Mouse (Mus musculus) heart, embryonic 14.5 days (tissue): Measurements from ENCODE around the gene Alkbh7. TPM values are rescaled to one million over a fixed set of nuclear protein-coding genes. Genes with fewer than 3 reads are reported as not detected.

Source experiments
- ATAC-seq: fragments of 200-750 bp; cut with Nextera tagmentation; 2 replicates; pipeline ENCODE4 v1.8.0; 2017; ENCODE audit warnings: low read depth, moderate TSS enrichment; ENCODE audit not compliant: insufficient number of reproducible peaks, insufficient read depth, low FRiP score
- H3K27ac ChIP-seq, 2 experiments: fragments of 200-500 bp in 1 of 2; fragments of 300-500 bp in 1 of 2; sonication (generic) in 1 of 2; replicated peaks in 1 of 2; 2 replicates each; pipeline ENCODE4 v1.5.1; 2012 to 2014; ENCODE audit warnings: low read depth in 2 of 2, low read length in 2 of 2, control low read depth in 1 of 2, mild to moderate bottlenecking in 1 of 2, mixed read lengths in 1 of 2; ENCODE audit not compliant: control insufficient read depth in 1 of 2, insufficient read depth in 1 of 2
- H3K27me3 ChIP-seq: fragments of 300-500 bp; sonication (generic); 2 replicates; pipeline ENCODE4 v1.6.1; 2014; ENCODE audit warnings: mild to moderate bottlenecking, low read length, control low read depth; ENCODE audit not compliant: control insufficient read depth, insufficient read depth
- H3K36me3 ChIP-seq: fragments of 300-500 bp; sonication (generic); 2 replicates; pipeline ENCODE4 v1.6.1; 2014; ENCODE audit warnings: mild to moderate bottlenecking, control low read depth, low read length, mixed read lengths; ENCODE audit not compliant: control insufficient read depth, insufficient read depth
- H3K4me1 ChIP-seq, 2 experiments: fragments of 200-500 bp in 1 of 2; fragments of 300-500 bp in 1 of 2; sonication (generic) in 1 of 2; 2 replicates each; pipeline ENCODE4 v1.6.1; 2012 to 2014; ENCODE audit warnings: low read length in 2 of 2, control low read depth in 1 of 2, mixed read lengths in 1 of 2; ENCODE audit not compliant: control insufficient read depth in 2 of 2, insufficient read depth in 2 of 2
- H3K4me2 ChIP-seq: fragments of 300-500 bp; sonication (generic); 2 replicates; pipeline ENCODE4 v1.6.1; 2014; ENCODE audit warnings: mild to moderate bottlenecking, low read length
- H3K4me3 ChIP-seq, 2 experiments: fragments of 200-500 bp in 1 of 2; fragments of 300-500 bp in 1 of 2; sonication (generic) in 1 of 2; 2 replicates each; pipeline ENCODE4 v1.5.1; 2012 to 2014; ENCODE audit warnings: low read length in 2 of 2, mild to moderate bottlenecking in 2 of 2, control low read depth in 1 of 2, low read depth in 1 of 2, moderate library complexity in 1 of 2; ENCODE audit not compliant: control insufficient read depth in 1 of 2, insufficient read depth in 1 of 2
- H3K9ac ChIP-seq: fragments of 300-500 bp; sonication (generic); 2 replicates; pipeline ENCODE4 v1.6.1; 2014; ENCODE audit warnings: mild to moderate bottlenecking, low read length
- H3K9me3 ChIP-seq: fragments of 300-500 bp; sonication (generic); 2 replicates; pipeline ENCODE4 v1.6.1; 2016; ENCODE audit warnings: low read length, control low read depth; ENCODE audit not compliant: control insufficient read depth
- WGBS: fragments of 180-500 bp; shearing (Covaris S2); extraction: QIAGEN DNeasy Blood & Tissue Kit; methylation state at CpG from one replicate; pipeline ENCODE4 v1.1.7; 2014; 5-methylcytosine and 5-hydroxymethylcytosine counted together
- polyA plus RNA-seq: library from polyadenylated mRNA; unstranded; fragments of >200 nt; fragmentation: Nextera tagmentation; extraction: Ambion mirVana; gene quantifications from 2 replicates; pipeline ENCODE4 v1.2.1, GENCODE M21; 2014

The Alkbh7 gene
- polyA plus RNA-seq, 1 experiment from 2014 or later, result 54.9 TPM

DNA sequence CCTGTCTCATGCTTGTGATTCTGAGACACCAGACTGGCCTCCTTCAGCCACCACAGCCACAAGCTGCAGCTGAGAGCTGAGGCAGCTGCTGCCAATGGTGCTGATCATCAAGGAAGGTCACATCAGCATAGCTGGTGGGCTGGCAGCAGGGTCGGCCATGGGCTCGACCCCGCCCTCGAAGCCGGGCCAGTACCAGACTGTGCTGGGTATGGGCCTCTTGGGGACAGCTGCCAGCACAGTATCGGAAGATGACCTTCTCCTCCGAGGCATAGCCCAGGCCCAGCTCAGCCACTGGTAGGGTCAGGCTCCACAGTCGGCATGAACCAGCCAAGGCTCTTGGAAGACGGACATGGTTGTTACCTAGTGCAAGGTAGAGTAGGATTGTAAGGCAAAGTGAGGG is 2.3 kb downstream of the Alkbh7 start:
- Histone ChIP-seq H3K27me3 (no peaks in the 10 kb centered on the region), H3K9me3 (no peaks in the 10 kb centered on the region), H3K9ac (no peak overlapping the region), H3K27ac (no peak overlapping the region), H3K36me3 (peaks cover 66% of the 10 kb centered on the region), H3K4me2 (no peak overlapping the region), H3K4me1 (peaks cover 26 to 29% of the 10 kb centered on the region in 2 experiments), H3K4me3 (no peak overlapping the region)
- 91% methylated on average over 9 of the region's 9 CpGs for WGBS
- ATAC-seq, result no peak

- H3K9me3 ChIP-seq, result no peaks in the 10 kb centered on the region
- peaks cover 66% of the 10 kb centered on the region for H3K36me3 ChIP-seq
- peak within 1 kb of the TSS; percentile 67 for H3K9ac ChIP-seq
- H3K4me2 ChIP-seq, result no peak within 1 kb of the TSS
- peak within 1 kb of the TSS; percentile 73 to 79 for H3K27ac ChIP-seq
- peaks cover 26 to 29% of the 10 kb centered on the region in 2 experiments for H3K4me1 ChIP-seq
- no peak for ATAC-seq
- WGBS, result 79% methylated on average over 9 of the region's 9 CpGs
- H3K27me3 ChIP-seq, result no peaks in the 10 kb centered on the region
- no peak within 1 kb of the TSS for H3K4me3 ChIP-seq
Measured at GRCm38 (mm10) chr17:56999968-57000609, 3.0 kb downstream of the Alkbh7 start, which contains the start of gene Pspn. TSS of gene Pspn (minus strand) at chr17:57000018.

DNA sequence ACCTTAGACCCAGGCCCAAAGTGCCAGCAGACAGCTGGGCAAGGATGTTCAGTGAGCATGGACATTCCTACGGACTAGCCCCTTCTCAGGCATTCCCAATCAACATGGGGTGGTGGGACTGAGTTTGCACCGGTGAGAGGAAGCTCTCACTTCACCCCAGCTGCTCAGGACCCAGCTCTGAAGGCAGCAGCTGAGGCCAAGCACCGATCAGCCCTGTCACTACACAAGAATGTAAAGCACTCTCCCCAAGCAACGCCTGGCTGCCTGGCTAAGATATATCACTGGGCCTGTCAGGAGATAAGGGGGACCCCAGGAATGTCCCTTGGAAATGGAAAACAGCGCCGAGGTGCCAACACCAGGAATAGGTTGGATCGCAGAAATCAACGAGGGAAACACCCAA is 4.1 kb downstream of the Alkbh7 start:
- Histone ChIP-seq H3K4me3 (no peak overlapping the region), H3K4me2 (peak overlapping the region; percentile 37), H3K4me1 (peaks cover 26 to 29% of the 10 kb centered on the region in 2 experiments), H3K36me3 (peaks cover 66% of the 10 kb centered on the region), H3K9me3 (no peaks in the 10 kb centered on the region), H3K9ac (peak overlapping the region; percentile 67), H3K27ac (peak overlapping the region; percentile 73 to 79), H3K27me3 (no peaks in the 10 kb centered on the region)
- WGBS, result 8% methylated on average over 8 of the region's 8 CpGs
- no peak for ATAC-seq

DNA sequence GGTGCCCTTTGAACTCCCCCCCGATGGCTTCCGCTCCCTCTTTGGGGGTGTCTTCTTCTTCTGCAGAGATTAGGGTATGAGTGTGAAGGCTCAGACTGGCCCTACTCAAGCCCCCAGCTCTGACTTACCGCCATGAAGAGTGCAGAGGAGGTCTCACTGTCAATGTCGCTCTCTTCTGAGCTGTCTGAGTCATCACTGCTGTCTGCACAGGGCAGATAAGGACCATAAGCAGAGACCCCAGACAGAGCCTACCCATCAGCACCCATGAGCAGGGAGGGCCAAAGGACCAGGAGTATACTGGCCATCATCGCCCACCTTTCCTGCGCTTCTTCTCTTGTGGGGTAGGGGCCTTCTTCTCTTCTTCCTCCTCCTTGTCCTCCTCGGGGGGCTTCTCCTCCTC is 6.9 kb downstream of the Alkbh7 start:
- Histone ChIP-seq H3K4me1 (peaks cover 19 to 20% of the 10 kb centered on the region in 2 experiments), H3K9me3 (no peaks in the 10 kb centered on the region), H3K4me3 (no peak overlapping the region), H3K27me3 (no peaks in the 10 kb centered on the region), H3K4me2 (no peak overlapping the region), H3K27ac (no peak overlapping the region), H3K36me3 (peaks cover 83% of the 10 kb centered on the region), H3K9ac (no peak overlapping the region)
- no peak for ATAC-seq
- 67% methylated on average over 7 of the region's 7 CpGs for WGBS

DNA sequence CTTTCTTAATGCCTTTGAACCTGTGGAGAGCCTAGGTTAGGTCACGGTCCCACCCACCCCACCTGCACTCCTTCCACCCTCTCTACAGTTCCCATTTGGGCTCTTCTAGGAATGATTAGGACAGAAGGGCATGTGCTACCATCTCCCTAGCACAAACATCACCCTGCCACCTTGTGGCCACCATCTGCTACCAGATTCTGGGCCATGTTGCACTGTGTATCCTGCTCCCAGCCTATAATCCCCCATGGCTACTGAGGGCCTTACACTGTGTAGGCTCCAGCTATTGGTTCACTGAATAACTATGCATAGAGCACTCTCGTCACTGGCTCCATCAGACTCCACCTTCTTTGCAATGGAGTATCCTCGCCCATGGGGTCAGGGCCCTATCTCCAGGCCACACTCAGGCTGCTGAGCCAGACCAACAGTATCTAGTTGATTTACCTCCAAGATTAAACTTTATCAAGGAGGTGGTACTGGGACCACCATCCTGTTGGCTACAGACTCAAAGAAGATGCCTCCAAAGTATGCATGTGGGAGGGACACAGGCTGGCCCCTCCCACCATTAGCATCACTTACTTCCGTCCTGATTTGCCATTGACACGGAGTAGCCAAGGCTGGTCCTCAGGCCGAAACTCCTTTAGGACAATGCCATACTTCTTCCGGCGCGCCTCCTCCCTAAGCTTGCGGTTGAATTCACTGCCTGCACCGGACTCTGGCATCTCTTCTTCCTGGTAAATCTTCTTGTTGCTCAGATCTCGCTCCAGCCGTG is 10.2 kb downstream of the Alkbh7 start:
- peaks cover 73% of the 10 kb centered on the region for H3K36me3 ChIP-seq
- H3K27me3 ChIP-seq, result no peaks in the 10 kb centered on the region
- no peak overlapping the region for H3K9ac ChIP-seq
- H3K4me1 ChIP-seq, result peaks cover 4 to 11% of the 10 kb centered on the region in 2 experiments; a peak in 2 of 4 replicates
- H3K4me3 ChIP-seq, result no peak overlapping the region
- no peaks in the 10 kb centered on the region for H3K9me3 ChIP-seq
- 92% methylated on average over 13 of the region's 13 CpGs for WGBS
- no peak overlapping the region for H3K27ac ChIP-seq
- H3K4me2 ChIP-seq, result no peak overlapping the region
- no peak for ATAC-seq

DNA sequence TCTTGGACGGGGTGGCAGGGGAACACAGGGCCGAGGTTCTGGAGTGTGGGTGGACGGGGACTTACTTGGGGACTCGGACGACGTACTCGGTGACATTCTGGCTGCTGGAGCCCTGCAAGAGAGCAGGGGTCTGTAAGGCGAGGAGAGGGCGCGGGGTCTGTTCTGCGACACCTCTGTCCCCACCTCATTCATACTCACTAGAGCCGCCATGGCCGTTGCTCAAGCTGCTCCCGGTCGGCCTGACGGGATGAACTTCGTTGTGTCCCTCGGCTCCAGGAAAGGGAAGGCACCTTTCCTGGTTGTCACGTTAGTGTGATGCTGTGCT is 13.7 kb downstream of the Alkbh7 start:
- Histone ChIP-seq H3K9me3 (no peaks in the 10 kb centered on the region), H3K27ac (peak overlapping the region; percentile 77 to 78), H3K4me2 (peak overlapping the region; percentile 74), H3K4me3 (peak overlapping the region; percentile 86 to 95), H3K4me1 (peaks cover 4 to 11% of the 10 kb centered on the region in 2 experiments; a peak in 2 of 4 replicates), H3K27me3 (no peaks in the 10 kb centered on the region), H3K36me3 (peaks cover 38% of the 10 kb centered on the region), H3K9ac (peak overlapping the region; percentile 90)
- ATAC-seq, result peak; percentile 11
- WGBS, result under 1% methylated on average over 19 of the region's 19 CpGs

- ATAC-seq, result peak; percentile 89
Measured at GRCm38 (mm10) chr17:57011236-57012141, 14.3 kb downstream of the Alkbh7 start, which contains the start of the genes Gtf2f1 and Gm17949. TSS of gene Gtf2f1 (minus strand) at chr17:57011288. TSS of gene Gm17949 (plus strand) at chr17:57011469.

More at GRCm38 (mm10) chr17:57011236-57012141, 14.3 kb downstream of the Alkbh7 start, which contains the start of the genes Gtf2f1 and Gm17949:
- Histone ChIP-seq H3K9ac (peak within 1 kb of the TSS; percentile 90), H3K4me3 (peak within 1 kb of the TSS; percentile 86 to 95), H3K27ac (peak within 1 kb of the TSS; percentile 77 to 78), H3K4me1 (peaks cover 4 to 11% of the 10 kb centered on the region in 2 experiments; a peak in 2 of 4 replicates), H3K9me3 (no peaks in the 10 kb centered on the region), H3K36me3 (peaks cover 32% of the 10 kb centered on the region), H3K4me2 (peak within 1 kb of the TSS; percentile 74), H3K27me3 (no peaks in the 10 kb centered on the region)
- WGBS, result under 1% methylated on average over 51 of the region's 51 CpGs
